Mouse (Mus musculus): ENCODE results near the gene Fgf14. TPM values are rescaled to one million over a fixed set of nuclear protein-coding genes. Genes with fewer than 3 reads are reported as not detected.
A peak's percentile ranks its signal among the peaks of the same experiment; 100 is the strongest.

Fgf14 gene
- polyA plus RNA-seq, 1 experiment from 2014 or later: 0.22 TPM

DNA sequence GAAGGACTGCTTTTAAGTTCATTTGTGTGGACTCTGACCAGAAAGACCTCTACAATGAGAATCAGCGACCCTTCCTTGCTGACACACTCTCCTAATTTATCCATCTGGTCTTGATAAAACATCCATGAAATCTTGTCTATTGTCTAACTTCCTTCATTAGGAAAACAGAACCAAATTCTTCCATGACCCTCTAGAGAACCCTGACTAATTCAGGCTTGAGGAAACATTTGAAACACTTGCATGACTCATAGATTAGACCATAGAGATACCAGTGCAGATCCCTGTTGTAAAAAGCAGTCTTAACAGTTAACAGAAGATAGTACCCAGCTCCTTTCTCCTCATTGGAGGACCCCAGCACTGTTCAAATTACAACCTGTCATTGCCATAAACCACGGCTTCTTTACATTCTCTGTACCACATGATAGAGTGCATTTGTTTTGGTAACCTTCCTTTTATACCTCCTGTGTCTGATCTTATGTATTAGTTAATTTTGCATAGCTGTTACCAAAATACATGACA, 412.3 kb downstream of the Fgf14 start:
- no peak overlapping the region for H3K27ac ChIP-seq (ENCODE audit: low read depth)
- WGBS: 43% methylated on average over 2 of the region's 2 CpGs
- no peaks in the 10 kb centered on the region for H3K27me3 ChIP-seq (ENCODE audit: insufficient read depth, low read length)
- no peaks in the 10 kb centered on the region for H3K36me3 ChIP-seq (ENCODE audit: insufficient read depth)
- no peak for ATAC-seq (ENCODE audit: insufficient read depth)
- H3K9me3 ChIP-seq (ENCODE audit: low read depth, low read length): no peaks in the 10 kb centered on the region
- no peak for TF ChIP-seq CTCF (IDR thresholded peaks at IDR 0.05; ENCODE audit: low read depth)
- H3K4me2 ChIP-seq: no peak overlapping the region
- H3K9ac ChIP-seq: no peak overlapping the region
- no peaks in the 10 kb centered on the region for H3K4me1 ChIP-seq (ENCODE audit: insufficient read depth)
- H3K4me3 ChIP-seq (ENCODE audit: low read depth, low read length): no peak overlapping the region
- DNase-seq: no peak

DNA sequence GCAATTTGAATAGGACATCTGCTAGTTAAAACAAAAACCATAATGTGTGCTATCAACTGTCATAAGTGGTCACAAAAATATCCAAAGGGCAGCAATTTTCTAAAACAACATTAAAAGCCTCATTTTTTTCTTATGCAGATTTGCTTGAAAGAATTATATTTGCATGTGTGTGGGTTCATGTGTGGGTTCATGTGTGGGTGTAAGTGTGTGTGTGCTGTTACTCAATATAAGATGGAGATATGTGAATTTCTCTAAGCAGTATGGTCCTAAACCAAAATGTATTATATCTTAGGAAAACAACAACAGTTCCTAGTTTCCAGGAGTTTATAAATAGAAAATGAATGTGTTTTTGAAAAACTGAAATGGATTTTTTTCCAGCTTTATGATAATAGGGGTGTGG, 413.7 kb downstream of the Fgf14 start:
- Histone ChIP-seq H3K27me3 (ENCODE audit: insufficient read depth, low read length) (no peaks in the 10 kb centered on the region), H3K4me2 (no peak overlapping the region), H3K4me3 (ENCODE audit: low read depth, low read length) (no peak overlapping the region), H3K9me3 (ENCODE audit: low read depth, low read length) (no peaks in the 10 kb centered on the region), H3K36me3 (ENCODE audit: insufficient read depth) (no peaks in the 10 kb centered on the region), H3K9ac (no peak overlapping the region), H3K27ac (ENCODE audit: low read depth) (no peak overlapping the region), H3K4me1 (ENCODE audit: insufficient read depth) (no peaks in the 10 kb centered on the region)
- ATAC-seq (ENCODE audit: insufficient read depth) (no peak), DNase-seq (no peak)
- no peak for TF ChIP-seq CTCF (IDR thresholded peaks at IDR 0.05; ENCODE audit: low read depth)

DNA sequence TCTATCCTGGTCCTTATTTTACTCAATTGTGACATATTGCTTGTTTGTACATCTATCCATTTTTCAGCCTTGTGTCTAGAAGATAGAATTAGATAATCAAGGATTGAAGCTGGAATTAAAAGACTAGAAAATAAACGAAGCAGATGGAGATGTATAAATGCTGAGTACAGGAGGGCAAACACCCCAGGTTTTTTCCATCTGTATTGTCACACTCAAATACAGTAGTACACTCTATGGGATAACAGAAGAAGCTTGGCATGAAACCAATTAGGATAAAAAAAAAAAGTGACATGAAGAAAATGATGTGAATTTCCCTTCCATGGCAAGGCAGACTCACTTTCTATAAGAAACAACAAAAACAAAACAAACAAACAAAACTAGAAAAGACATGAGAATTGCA, 429.4 kb downstream of the Fgf14 start:
- Histone ChIP-seq H3K4me1 (ENCODE audit: insufficient read depth) (no peaks in the 10 kb centered on the region), H3K9me3 (ENCODE audit: low read depth, low read length) (no peaks in the 10 kb centered on the region), H3K4me3 (ENCODE audit: low read depth, low read length) (no peak overlapping the region), H3K36me3 (ENCODE audit: insufficient read depth) (no peaks in the 10 kb centered on the region), H3K4me2 (no peak overlapping the region), H3K27me3 (ENCODE audit: insufficient read depth, low read length) (no peaks in the 10 kb centered on the region), H3K9ac (no peak overlapping the region), H3K27ac (ENCODE audit: low read depth) (no peak overlapping the region)
- ATAC-seq (ENCODE audit: insufficient read depth): no peak
- TF ChIP-seq CTCF (IDR thresholded peaks at IDR 0.05; ENCODE audit: low read depth): no peak
- DNase-seq: no peak
- WGBS: 42% methylated on average over 1 of the region's 1 CpGs

DNA sequence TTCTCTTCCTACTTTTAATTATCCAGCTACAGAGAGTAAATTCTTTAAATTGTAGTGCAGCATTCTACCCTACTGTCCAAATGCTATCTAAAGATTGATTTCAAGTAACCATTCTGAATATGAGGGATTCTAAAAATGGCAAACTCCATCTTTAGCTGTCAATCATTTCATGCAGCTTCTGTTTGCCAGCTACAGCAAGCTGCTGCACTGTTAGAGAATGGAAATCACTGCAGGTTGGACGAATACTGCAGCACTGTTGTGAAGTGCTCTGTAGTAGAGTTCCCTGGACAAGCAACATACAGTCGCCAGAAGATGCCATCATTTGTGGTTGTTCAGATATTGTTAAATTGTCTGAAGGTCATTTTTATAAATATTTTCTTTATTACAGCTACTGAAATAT, 453.5 kb downstream of the Fgf14 start:
- no peak for ATAC-seq (ENCODE audit: insufficient read depth)
- Histone ChIP-seq H3K9ac (no peak overlapping the region), H3K27ac (ENCODE audit: low read depth) (no peak overlapping the region), H3K9me3 (ENCODE audit: low read depth, low read length) (no peaks in the 10 kb centered on the region), H3K4me3 (ENCODE audit: low read depth, low read length) (no peak overlapping the region), H3K36me3 (ENCODE audit: insufficient read depth) (no peaks in the 10 kb centered on the region), H3K4me2 (no peak overlapping the region), H3K4me1 (ENCODE audit: insufficient read depth) (no peaks in the 10 kb centered on the region), H3K27me3 (ENCODE audit: insufficient read depth, low read length) (no peaks in the 10 kb centered on the region)
- DNase-seq: no peak
- TF ChIP-seq CTCF (IDR thresholded peaks at IDR 0.05; ENCODE audit: low read depth): no peak
- 48% methylated on average over 2 of the region's 2 CpGs for WGBS

DNA sequence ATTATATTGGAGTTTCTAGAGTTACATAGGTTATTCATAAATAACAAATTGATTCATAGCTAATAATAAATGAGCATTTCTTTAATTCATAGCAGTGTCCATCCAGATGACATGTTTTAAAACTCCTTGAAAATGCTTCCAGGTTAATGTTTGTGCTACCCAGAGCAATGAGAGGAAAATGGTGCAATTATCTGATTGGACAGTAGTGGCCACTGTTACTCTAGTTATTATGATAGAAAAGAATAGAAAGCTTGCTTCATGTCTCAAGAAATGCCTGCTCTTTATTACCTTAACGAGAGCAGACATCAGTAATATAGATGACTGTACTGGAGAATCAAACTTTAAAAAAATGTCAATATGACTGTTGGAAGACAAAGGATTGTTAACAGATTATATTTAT, 454.5 kb downstream of the Fgf14 start:
- Histone ChIP-seq H3K36me3 (ENCODE audit: insufficient read depth) (no peaks in the 10 kb centered on the region), H3K9ac (no peak overlapping the region), H3K4me1 (ENCODE audit: insufficient read depth) (no peaks in the 10 kb centered on the region), H3K4me3 (ENCODE audit: low read depth, low read length) (no peak overlapping the region), H3K27ac (ENCODE audit: low read depth) (no peak overlapping the region), H3K27me3 (ENCODE audit: insufficient read depth, low read length) (no peaks in the 10 kb centered on the region), H3K9me3 (ENCODE audit: low read depth, low read length) (no peaks in the 10 kb centered on the region), H3K4me2 (no peak overlapping the region)
- ATAC-seq (ENCODE audit: insufficient read depth): no peak
- WGBS: 26% methylated on average over 1 of the region's 1 CpGs
- DNase-seq: peak; percentile 57
- peak; percentile 35; the same call in 1 of the 2 replicates for TF ChIP-seq CTCF (IDR thresholded peaks at IDR 0.05; ENCODE audit: low read depth)

DNA sequence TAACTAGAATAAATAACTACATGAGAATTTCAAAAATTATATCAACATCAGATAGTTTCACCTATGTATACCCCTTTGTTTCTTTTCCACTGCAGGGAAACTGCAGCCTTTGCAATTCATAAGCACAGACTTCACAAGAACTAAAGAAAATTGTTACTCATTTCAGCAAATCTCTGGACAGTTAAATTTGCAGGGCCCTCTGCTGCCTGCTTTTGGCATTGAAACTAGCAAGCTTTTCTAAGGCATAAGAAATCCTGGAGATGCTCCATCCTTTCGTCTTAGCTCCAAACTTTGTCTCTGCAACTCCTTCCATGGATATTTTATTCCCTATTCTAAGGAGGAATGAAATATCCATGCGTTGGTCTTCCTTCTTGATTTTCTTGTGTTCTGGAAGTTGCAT, 455.9 kb downstream of the Fgf14 start:
- Histone ChIP-seq H3K4me1 (ENCODE audit: insufficient read depth) (no peaks in the 10 kb centered on the region), H3K4me3 (ENCODE audit: low read depth, low read length) (no peak overlapping the region), H3K9me3 (ENCODE audit: low read depth, low read length) (no peaks in the 10 kb centered on the region), H3K4me2 (no peak overlapping the region), H3K27ac (ENCODE audit: low read depth) (no peak overlapping the region), H3K9ac (no peak overlapping the region), H3K36me3 (ENCODE audit: insufficient read depth) (no peaks in the 10 kb centered on the region), H3K27me3 (ENCODE audit: insufficient read depth, low read length) (no peaks in the 10 kb centered on the region)
- no peak for ATAC-seq (ENCODE audit: insufficient read depth)
- DNase-seq: peak; percentile 17
- WGBS: 64% methylated on average over 2 of the region's 2 CpGs
- TF ChIP-seq CTCF (IDR thresholded peaks at IDR 0.05; ENCODE audit: low read depth): no peak

DNA sequence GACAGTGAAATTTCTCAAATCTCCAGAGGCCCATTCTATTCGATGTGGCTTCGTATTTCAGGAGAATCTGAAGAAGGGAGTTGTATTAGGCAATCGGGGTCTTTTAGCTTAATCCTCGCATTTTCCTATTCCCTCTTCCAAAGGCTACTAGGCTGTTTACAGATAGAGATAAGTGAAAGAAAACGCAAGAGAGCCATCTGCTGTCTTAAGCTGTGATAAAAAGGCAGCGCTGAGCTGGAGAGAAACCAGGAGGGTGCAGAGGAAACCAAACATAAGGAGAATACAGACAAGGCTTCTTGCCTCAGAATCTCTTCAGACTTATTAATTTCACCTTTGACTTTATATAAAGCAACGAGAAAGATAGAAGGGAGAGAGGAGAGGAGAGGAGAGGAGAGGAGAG, 481.1 kb downstream of the Fgf14 start:
- Histone ChIP-seq H3K9me3 (ENCODE audit: low read depth, low read length) (no peaks in the 10 kb centered on the region), H3K4me2 (no peak overlapping the region), H3K27me3 (ENCODE audit: insufficient read depth, low read length) (peaks cover 29% of the 10 kb centered on the region), H3K4me3 (ENCODE audit: low read depth, low read length) (no peak overlapping the region), H3K36me3 (ENCODE audit: insufficient read depth) (no peaks in the 10 kb centered on the region), H3K27ac (ENCODE audit: low read depth) (no peak overlapping the region), H3K9ac (no peak overlapping the region), H3K4me1 (ENCODE audit: insufficient read depth) (no peaks in the 10 kb centered on the region)
- DNase-seq (peak; percentile 15), ATAC-seq (ENCODE audit: insufficient read depth) (no peak)
- TF ChIP-seq CTCF (IDR thresholded peaks at IDR 0.05; ENCODE audit: low read depth): no peak
- WGBS: 12% methylated on average over 7 of the region's 7 CpGs

DNA sequence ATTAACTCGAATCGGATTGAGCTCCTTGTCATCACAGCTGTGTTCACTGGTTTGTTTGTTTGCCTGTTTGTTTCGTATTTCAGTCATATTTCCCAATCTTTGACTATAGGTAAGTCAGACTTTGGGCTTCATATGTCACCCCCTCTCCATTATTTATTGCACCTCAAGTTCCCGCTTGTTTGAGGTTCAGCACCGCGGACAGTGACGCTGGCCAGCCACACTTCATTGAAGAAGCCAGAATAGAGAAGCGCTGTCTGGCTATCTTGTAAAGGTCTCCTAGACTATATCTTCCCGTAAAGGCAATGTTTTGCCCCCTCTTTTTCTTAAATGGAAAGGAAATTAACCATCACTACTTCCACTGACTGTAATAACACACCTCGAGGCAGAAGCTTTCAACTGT, 481.6 kb downstream of the Fgf14 start:
- H3K9me3 ChIP-seq (ENCODE audit: low read depth, low read length): no peaks in the 10 kb centered on the region
- no peak overlapping the region for H3K27ac ChIP-seq (ENCODE audit: low read depth)
- H3K4me3 ChIP-seq (ENCODE audit: low read depth, low read length): no peak overlapping the region
- H3K4me2 ChIP-seq: no peak overlapping the region
- no peak overlapping the region for H3K9ac ChIP-seq
- WGBS: 23% methylated on average over 10 of the region's 10 CpGs
- peaks cover 29% of the 10 kb centered on the region for H3K27me3 ChIP-seq (ENCODE audit: insufficient read depth, low read length)
- H3K36me3 ChIP-seq (ENCODE audit: insufficient read depth): no peaks in the 10 kb centered on the region
- ATAC-seq (ENCODE audit: insufficient read depth) (no peak), DNase-seq (peak; percentile 70)
- TF ChIP-seq CTCF (IDR thresholded peaks at IDR 0.05; ENCODE audit: low read depth): no peak
- H3K4me1 ChIP-seq (ENCODE audit: insufficient read depth): no peaks in the 10 kb centered on the region

Data from lung, embryonic 14.5 days (tissue).